Mouse (Mus musculus) intestine, postnatal 0 days (tissue): ENCODE data around the gene Wfdc5. TPM values are rescaled to one million over a fixed set of nuclear protein-coding genes. Genes with fewer than 3 reads are reported as not detected.

Source experiments
- ATAC-seq: fragments of 200-750 bp; cut with Nextera tagmentation; 2 replicates; pipeline ENCODE4 v1.8.0; 2017; ENCODE audit warnings: mild to moderate bottlenecking, moderate TSS enrichment, moderate library complexity
- H3K27ac ChIP-seq: fragments of 300-500 bp; sonication (generic); 2 replicates; pipeline ENCODE4 v1.5.1; 2014; ENCODE audit warnings: mild to moderate bottlenecking, low read depth, low read length, moderate library complexity
- H3K27me3 ChIP-seq: fragments of 300-500 bp; sonication (generic); replicated peaks from 2 replicates; pipeline ENCODE4 v1.6.1; 2014; ENCODE audit warnings: low read length, mixed read lengths; ENCODE audit not compliant: control insufficient read depth, insufficient read depth
- H3K36me3 ChIP-seq: fragments of 300-500 bp; sonication (generic); 2 replicates; pipeline ENCODE4 v1.6.1; 2014; ENCODE audit warnings: mild to moderate bottlenecking, moderate library complexity; ENCODE audit not compliant: control insufficient read depth, insufficient read depth
- H3K4me1 ChIP-seq: fragments of 300-500 bp; sonication (generic); replicated peaks from 2 replicates; pipeline ENCODE4 v1.6.1; 2014; ENCODE audit warnings: antibody characterized with exemption, low read length, mixed read lengths; ENCODE audit not compliant: control insufficient read depth, insufficient read depth
- H3K4me2 ChIP-seq: fragments of 300-500 bp; sonication (generic); replicated peaks from 2 replicates; pipeline ENCODE4 v1.6.1; 2014; ENCODE audit warnings: low read depth, mild to moderate bottlenecking, moderate library complexity
- H3K4me3 ChIP-seq: fragments of 300-500 bp; sonication (generic); 2 replicates; pipeline ENCODE4 v1.5.1; 2014; ENCODE audit warnings: low read depth, low read length
- H3K9ac ChIP-seq: fragments of 300-500 bp; sonication (generic); 2 replicates; pipeline ENCODE4 v1.6.1; 2014; ENCODE audit warnings: mild to moderate bottlenecking, low read depth, low read length
- H3K9me3 ChIP-seq: fragments of 300-500 bp; sonication (generic); 2 replicates; pipeline ENCODE4 v1.6.1; 2016; ENCODE audit warnings: mixed run types; ENCODE audit not compliant: control insufficient read depth
- CTCF ChIP-seq: sonication (generic); IDR thresholded peaks from 2 replicates; pipeline ENCODE4 v1.5.1; 2016; ENCODE audit warnings: low read depth, mild to moderate bottlenecking, control low read depth, antibody characterized with exemption, moderate library complexity
- WGBS: fragments of 180-500 bp; shearing (Covaris S2); extraction: QIAGEN DNeasy Blood & Tissue Kit; methylation state at CpG from one replicate; pipeline ENCODE4 v1.1.7; 2014; 5-methylcytosine and 5-hydroxymethylcytosine counted together
- polyA plus RNA-seq: library from polyadenylated mRNA; unstranded; fragments of >200 nt; fragmentation: Nextera tagmentation; extraction: Ambion mirVana; gene quantifications from 2 replicates; pipeline ENCODE4 v1.2.1, GENCODE M21; 2015

Wfdc5 gene
- polyA plus RNA-seq, 1 experiment from 2014 or later, result 0.44 TPM

- 91% methylated on average over 1 of the region's 1 CpGs for WGBS
- H3K36me3 ChIP-seq, result peaks cover 29% of the 10 kb centered on the region; the same call in 1 of the 2 replicates
- H3K4me2 ChIP-seq, result no peak overlapping the region
- TF ChIP-seq CTCF, result no peak
- H3K27ac ChIP-seq, result no peak overlapping the region
- no peak overlapping the region for H3K4me3 ChIP-seq
- no peak for ATAC-seq
- H3K9me3 ChIP-seq, result no peaks in the 10 kb centered on the region
- 0 out of 2 replicates have a peak, but pooled peaks cover 7% of the 10 kb centered on the region for H3K4me1 ChIP-seq
- no peak overlapping the region for H3K9ac ChIP-seq
- no peaks in the 10 kb centered on the region for H3K27me3 ChIP-seq
Measured at GRCm38 (mm10) chr2:164131586-164131985, 51.0 kb downstream of the Wfdc5 start.

DNA sequence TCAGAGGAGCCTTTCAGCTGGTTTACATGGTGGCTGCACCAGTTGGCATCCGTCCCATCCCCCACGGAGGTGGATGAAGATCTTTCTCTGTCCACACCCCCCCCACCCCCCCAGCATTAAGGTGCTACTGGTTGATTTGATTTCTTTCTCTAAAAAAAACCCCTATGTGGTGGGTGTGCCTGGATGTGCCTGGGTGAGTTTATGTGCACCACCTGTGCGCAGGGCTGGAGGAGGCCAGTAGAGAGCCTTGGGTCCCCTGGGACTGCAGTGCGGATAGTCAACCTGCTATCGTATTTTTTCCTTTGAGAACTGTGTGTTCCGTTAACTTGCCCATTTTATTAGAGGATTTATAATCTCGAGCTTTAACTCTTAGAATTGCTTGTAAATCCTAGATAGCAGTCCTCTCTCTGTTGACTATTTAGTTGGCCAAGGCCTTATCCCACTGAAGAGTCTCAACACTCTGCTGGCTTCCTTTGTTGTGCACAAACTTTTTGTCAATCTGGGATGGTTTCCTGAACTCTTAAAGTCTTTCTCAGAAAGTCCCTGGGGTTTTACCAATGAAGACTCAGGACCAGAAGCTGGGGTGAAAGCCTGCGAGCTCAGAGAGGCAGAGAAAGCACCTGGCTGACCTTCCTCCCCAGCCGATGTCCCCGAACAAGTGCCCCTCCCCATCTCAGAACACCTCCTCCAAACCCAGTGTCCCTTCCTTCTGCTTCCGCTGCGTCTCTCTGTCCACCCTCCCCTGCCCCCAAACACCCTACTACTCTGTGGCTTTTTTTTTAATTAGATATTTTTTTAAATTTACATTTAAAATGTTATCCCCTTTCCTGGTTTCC, 53.7 kb downstream of the Wfdc5 start:
- Histone ChIP-seq H3K4me3 (no peak overlapping the region), H3K4me2 (no peak overlapping the region), H3K36me3 (peaks cover 21% of the 10 kb centered on the region; the same call in 1 of the 2 replicates), H3K27ac (no peak overlapping the region), H3K4me1 (no peaks in the 10 kb centered on the region), H3K27me3 (no peaks in the 10 kb centered on the region), H3K9me3 (no peaks in the 10 kb centered on the region), H3K9ac (no peak overlapping the region)
- no peak for TF ChIP-seq CTCF
- no peak for ATAC-seq
- WGBS, result 88% methylated on average over 12 of the region's 12 CpGs

DNA sequence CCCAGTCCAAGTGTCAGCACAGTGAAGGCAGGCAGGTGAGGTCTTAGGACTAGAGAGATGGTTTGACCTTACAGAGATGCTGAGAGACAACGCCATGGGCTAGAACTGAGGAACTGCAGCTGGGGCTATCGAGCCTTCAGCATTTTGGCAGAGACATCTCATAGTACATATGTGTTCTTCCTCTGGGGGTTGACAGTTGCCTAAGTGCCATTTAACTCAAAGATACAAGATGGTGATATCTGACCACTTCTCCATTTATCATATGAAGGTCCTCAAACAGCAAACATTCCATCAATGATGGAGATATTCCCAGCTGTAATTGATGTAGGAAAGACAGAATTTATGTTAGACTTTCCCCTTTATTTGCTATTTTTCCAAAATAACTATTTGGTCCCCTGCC, 55.2 kb downstream of the Wfdc5 start:
- Histone ChIP-seq H3K27me3 (no peaks in the 10 kb centered on the region), H3K9me3 (no peaks in the 10 kb centered on the region), H3K4me3 (no peak overlapping the region), H3K9ac (no peak overlapping the region), H3K27ac (no peak overlapping the region), H3K4me1 (no peaks in the 10 kb centered on the region), H3K36me3 (peaks cover 25% of the 10 kb centered on the region), H3K4me2 (no peak overlapping the region)
- TF ChIP-seq CTCF, result no peak
- no peak for ATAC-seq
- 91% methylated on average over 2 of the region's 2 CpGs for WGBS

GRCm38 (mm10) chr2:164126533-164126955, 56.0 kb downstream of the Wfdc5 start:
- Histone ChIP-seq H3K9ac (no peak overlapping the region), H3K27me3 (no peaks in the 10 kb centered on the region), H3K27ac (no peak overlapping the region), H3K4me2 (no peak overlapping the region), H3K4me1 (no peaks in the 10 kb centered on the region), H3K36me3 (peaks cover 21% of the 10 kb centered on the region), H3K9me3 (no peaks in the 10 kb centered on the region), H3K4me3 (no peak overlapping the region)
- TF ChIP-seq CTCF, result peak; percentile 67
- 65% methylated on average over 13 of the region's 13 CpGs for WGBS
- no peak for ATAC-seq

Other genes starting within 250 kb of the Wfdc5 start
- 180 and 186 TPM in 2 replicates for gene Ywhab, start 187.8 kb downstream of the Wfdc5 start, polyA plus RNA-seq
- gene Pabpc1l, start 157.3 kb downstream of the Wfdc5 start, polyA plus RNA-seq, result 0.88 and 0.94 TPM in 2 replicates
- 12.1 and 12.2 TPM in 2 replicates for gene Stk4, start 112.4 kb downstream of the Wfdc5 start, polyA plus RNA-seq
- 25.0 and 27.8 TPM in 2 replicates for gene Tomm34, start 111.6 kb downstream of the Wfdc5 start, polyA plus RNA-seq
- gene Kcns1, start 11.6 kb downstream of the Wfdc5 start, polyA plus RNA-seq, result 0.07 and 0.21 TPM in 2 replicates
- not detected in 2 replicates for gene Wfdc12, start 7.9 kb upstream of the Wfdc5 start, polyA plus RNA-seq
- gene Wfdc15a, start 17.4 kb upstream of the Wfdc5 start, polyA plus RNA-seq, result not detected in 2 replicates
- 1.3 and 2.6 TPM in 2 replicates for gene Wfdc15b, start 38.9 kb upstream of the Wfdc5 start, polyA plus RNA-seq
- gene Svs2, start 55.7 kb upstream of the Wfdc5 start, polyA plus RNA-seq, result not detected in 2 replicates
- gene Svs3b, start 73.9 kb upstream of the Wfdc5 start, polyA plus RNA-seq, result not detected in 2 replicates
- not detected in 2 replicates for gene Svs4, start 95.7 kb upstream of the Wfdc5 start, polyA plus RNA-seq
- not detected in 2 replicates for gene Svs3a, start 106.5 kb upstream of the Wfdc5 start, polyA plus RNA-seq
- gene Svs6, start 134.0 kb upstream of the Wfdc5 start, polyA plus RNA-seq, result not detected in 2 replicates
- not detected in 2 replicates for gene Svs5, start 150.0 kb upstream of the Wfdc5 start, polyA plus RNA-seq
- gene Slpi, start 206.4 kb upstream of the Wfdc5 start, polyA plus RNA-seq, result 82.5 and 95.0 TPM in 2 replicates
- gene Rbpjl, start 220.4 kb upstream of the Wfdc5 start, polyA plus RNA-seq, result 0.12 and 0.16 TPM in 2 replicates
- 1.9 and 2.4 TPM in 2 replicates for gene Matn4, start 222.4 kb upstream of the Wfdc5 start, polyA plus RNA-seq